Mouse (Mus musculus) activated CD4-positive, CD25-positive, alpha-beta regulatory T cell (primary cell): ENCODE data around the gene Abcc5. TPM values are rescaled to one million over a fixed set of nuclear protein-coding genes. Genes with fewer than 3 reads are reported as not detected.

Source experiments
- polyA plus RNA-seq, 2 experiments: library from polyadenylated mRNA; unstranded; fragments of 100-300 nt; shearing (Covaris generic); gene quantifications; one replicate each; pipeline ENCODE4 v1.2.1; 2017

Abcc5 gene
- 10 to 100 TPM; 16.2 to 19.3 TPM for polyA plus RNA-seq

GRCm38 (mm10) chr16:20425855-20426598 lies at the start of gene Abcc5:
Abcc5 (minus strand) TSS chr16:20426394.

GRCm38 (mm10) chr16:20325286-20325685 lies 100.9 kb downstream of the Abcc5 start, which contains the start of gene Cyp2ab1:
Cyp2ab1 (minus strand) TSS chr16:20325404.

GRCm38 (mm10) chr16:20301770-20302649 lies 124.2 kb downstream of the Abcc5 start, which contains the start of gene Parl:
Parl (minus strand) TSS chr16:20302387.

Other genes starting within 250 kb of the Abcc5 start
- under 1 TPM in 1 of 2 experiments, not detected in 1; 0.16 TPM for gene Map6d1, start 185.0 kb downstream of the Abcc5 start, polyA plus RNA-seq
- 10 to 100 TPM; 71.3 to 96.9 TPM for gene Parl, start 124.0 kb downstream of the Abcc5 start, polyA plus RNA-seq
- not detected for gene Cyp2ab1, start 101.0 kb downstream of the Abcc5 start, polyA plus RNA-seq
- gene Eif2b5, start 72.4 kb upstream of the Abcc5 start, polyA plus RNA-seq: 10 to 100 TPM; 73.2 to 74.0 TPM
- 10 to 100 TPM; 20.9 to 22.7 TPM for gene Dvl3, start 90.6 kb upstream of the Abcc5 start, polyA plus RNA-seq
- gene Ap2m1, start 109.1 kb upstream of the Abcc5 start, polyA plus RNA-seq: 100 to 1,000 TPM; 411 to 418 TPM
- gene Abcf3, start 122.2 kb upstream of the Abcc5 start, polyA plus RNA-seq: 10 to 100 TPM; 49.6 to 52.3 TPM
- not detected for gene Vwa5b2, start 163.1 kb upstream of the Abcc5 start, polyA plus RNA-seq
- 10 to 100 TPM; 13.8 to 23.8 TPM for gene Eef1akmt4, start 185.2 kb upstream of the Abcc5 start, polyA plus RNA-seq
- under 1 TPM in 1 of 2 experiments, not detected in 1; 0.13 TPM for gene Gm49333, start 185.2 kb upstream of the Abcc5 start, polyA plus RNA-seq
- gene Alg3, start 185.3 kb upstream of the Abcc5 start, polyA plus RNA-seq: 10 to 100 TPM; 36.7 to 37.5 TPM
- gene Camk2n2, start 194.9 kb upstream of the Abcc5 start, polyA plus RNA-seq: under 1 TPM; 0.14 to 0.41 TPM
- gene Ece2, start 203.4 kb upstream of the Abcc5 start, polyA plus RNA-seq: under 1 TPM in 1 of 2 experiments, not detected in 1; 0.07 TPM
- 100 to 1,000 TPM; 225 to 261 TPM for gene Psmd2, start 225.3 kb upstream of the Abcc5 start, polyA plus RNA-seq
- 100 to 1,000 TPM in 1 of 2 experiments, 10 to 100 TPM in 1; 81.8 to 105 TPM for gene Eif4g1, start 241.9 kb upstream of the Abcc5 start, polyA plus RNA-seq